Mouse (Mus musculus): ENCODE results near the gene Mrtfa. TPM values are rescaled to one million over a fixed set of nuclear protein-coding genes. Genes with fewer than 3 reads are reported as not detected.
A peak's percentile ranks its signal among the peaks of the same experiment; 100 is the strongest.

The Mrtfa gene
- total RNA-seq, 2 experiments from 2014 or later: 54.1 to 55.7 TPM

DNA sequence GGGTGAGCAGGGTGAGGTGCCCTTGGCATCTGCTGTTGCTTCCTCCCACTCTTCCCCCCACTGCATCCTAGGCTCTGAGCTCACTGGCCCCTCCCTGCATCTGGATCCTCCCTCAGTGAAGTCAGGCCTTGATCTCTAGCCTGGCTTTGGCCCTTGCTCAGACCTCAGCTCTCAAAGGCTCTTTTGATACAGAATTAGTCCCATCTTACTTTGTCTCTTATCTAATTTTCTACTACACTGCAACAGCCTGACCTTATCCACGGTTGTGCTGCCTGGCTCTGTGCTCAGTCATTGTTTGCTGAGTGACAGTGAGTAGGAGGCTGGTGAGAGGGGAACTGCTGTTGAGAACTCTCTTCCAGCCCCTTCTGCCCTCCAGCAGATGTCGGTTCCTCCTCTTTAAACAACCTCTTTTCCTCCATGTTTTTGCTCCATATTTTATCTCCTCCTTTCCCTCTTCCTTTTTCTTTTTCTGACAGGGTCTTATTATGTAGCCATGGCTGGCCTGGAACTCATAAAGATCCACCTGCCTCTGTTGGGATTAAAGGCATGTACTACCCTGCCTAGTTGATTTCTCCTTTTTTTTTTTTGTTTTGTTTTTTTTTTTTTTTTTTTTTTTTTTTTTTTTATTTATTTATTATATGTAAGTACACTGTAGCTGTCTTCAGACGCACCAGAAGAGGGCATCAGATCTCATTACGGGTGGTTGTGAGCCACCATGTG, 190.0 kb downstream of the Mrtfa start:
- no peak for DNase-seq (ENCODE audit: low spot score in 2 of 2)

DNA sequence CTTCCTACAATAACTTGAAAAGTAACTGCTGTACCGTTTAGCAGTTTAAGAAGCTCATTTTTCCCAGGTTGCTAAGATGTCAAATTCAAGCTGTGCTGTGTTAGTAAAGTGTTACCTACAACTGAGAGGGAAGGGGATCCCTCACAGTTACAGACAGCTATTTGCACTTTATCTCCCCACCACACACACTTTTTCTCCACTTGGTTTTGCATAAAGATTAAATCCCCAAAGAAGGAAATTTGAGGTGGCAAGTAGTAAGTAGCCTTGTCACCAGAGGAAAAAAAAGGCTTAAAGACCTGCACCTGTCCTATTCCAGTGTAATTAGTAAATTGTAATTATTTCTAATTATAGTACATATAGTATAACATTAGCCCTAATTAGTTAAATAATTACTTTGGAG, 193.5 kb downstream of the Mrtfa start:
- DNase-seq (ENCODE audit: low spot score in 2 of 2): no peak

DNA sequence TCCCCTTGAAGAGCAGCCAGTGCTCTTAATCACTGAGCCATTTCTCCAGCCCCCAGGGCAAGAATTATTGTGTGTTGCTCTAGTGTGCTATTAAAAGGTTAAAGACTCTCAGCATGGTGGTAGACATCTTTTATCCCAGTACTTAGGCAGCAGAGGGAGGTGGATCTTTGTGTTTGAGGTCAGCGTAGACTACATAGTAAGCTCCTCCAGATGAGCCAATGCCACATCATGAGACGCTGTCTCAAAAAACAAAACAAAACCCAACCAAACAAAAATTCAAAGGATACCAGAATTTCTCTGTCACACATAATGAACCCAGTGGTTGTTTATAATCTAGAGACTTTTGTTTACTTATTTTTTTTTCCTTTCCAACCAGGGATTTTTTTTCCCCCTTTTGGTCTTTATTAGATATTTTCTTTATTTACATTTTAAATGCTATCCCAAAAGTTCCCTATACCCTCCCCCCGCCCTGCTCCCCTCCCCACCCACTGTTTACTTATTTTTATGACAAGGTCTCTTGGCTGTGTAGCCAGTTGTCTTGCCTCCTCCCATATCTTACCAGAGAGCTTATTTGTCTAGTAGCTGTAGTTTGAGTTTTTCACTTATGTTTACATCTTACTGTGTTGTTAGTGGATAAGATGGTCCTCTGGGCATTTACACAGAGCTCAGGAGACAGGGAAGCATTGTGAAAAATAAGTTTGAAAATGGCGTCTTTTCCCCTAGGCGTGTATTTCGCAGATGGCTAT, 194.3 kb downstream of the Mrtfa start:
- no peak for DNase-seq (ENCODE audit: low spot score in 2 of 2)

DNA sequence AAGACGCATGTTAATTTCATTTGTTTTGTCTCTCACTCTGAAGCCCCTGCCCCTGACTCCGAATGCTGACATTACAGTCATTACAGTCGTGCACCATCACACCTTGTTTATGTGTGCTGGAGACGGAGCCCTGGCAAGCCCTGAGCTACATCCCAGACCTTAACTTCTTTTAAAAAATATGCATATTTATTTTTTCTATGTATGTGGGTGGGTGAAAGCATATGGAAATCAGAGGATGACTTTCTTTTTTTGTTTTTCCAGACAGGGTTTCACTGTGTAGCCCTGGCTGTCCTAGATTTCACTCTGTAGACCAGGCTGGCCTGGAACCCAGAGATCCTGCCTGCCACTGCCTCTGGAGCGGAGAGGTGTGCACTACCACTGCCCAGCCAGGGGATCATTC, 195.6 kb downstream of the Mrtfa start:
- no peak for DNase-seq (ENCODE audit: low spot score in 2 of 2)

DNA sequence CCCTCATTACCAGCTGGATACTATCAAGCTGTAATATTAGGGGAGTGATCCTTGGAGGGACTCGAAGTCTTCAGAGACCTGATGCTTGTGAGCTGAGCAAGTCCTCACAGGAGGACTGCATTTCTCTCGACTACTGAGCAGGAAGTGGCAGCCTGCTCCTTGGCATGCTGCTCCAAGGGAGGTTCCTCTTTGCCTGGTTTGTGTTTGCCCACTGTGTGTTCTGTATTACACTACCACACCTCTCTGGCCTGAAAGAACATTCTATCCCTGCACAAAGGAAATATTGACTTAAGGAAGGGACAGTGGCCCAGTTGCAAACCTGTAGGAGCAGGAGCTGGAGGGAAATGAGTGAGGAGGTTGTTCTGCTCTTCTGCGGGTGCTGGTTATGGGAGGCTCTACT, 200.8 kb downstream of the Mrtfa start:
- no peak for DNase-seq (ENCODE audit: low spot score in 2 of 2)

DNA sequence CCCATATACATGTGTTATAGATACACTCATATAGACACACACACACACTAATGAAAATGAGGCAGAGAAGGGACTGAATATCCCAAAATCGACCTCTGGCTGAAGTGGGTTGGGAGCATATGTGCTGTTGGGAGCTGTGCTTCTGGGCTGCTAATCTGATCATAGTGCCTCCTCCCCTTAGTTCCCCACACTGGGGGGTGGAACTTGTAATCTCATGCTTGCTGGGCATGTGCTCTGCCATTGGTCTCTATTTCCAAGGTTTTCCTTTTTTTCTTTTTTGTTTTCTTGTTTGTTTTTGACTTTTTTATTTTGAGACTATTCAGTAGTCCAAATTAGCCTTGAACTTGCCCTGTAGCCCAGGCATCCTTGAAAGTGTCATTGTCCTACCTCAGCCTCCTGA, 202.2 kb downstream of the Mrtfa start:
- no peak for DNase-seq (ENCODE audit: low spot score in 2 of 2)

DNA sequence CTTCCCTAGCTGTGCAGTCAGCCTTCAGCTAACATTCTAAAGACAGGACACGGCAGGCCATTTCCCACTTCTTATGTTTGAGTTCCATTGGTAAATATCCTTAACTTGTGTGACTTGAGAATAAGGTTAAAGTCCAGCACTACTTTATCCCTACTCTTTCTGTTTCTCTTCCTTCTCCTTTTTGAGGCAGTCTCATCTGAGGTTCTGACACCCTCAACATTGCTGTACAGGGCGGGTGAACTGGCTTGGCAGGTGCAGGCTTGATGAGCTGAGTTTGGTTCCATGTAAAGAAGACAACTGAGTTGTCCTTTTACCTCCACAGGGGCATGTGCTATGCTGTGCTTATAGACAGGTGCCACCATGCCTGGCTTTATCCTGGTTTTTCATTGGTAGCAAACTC, 207.3 kb downstream of the Mrtfa start:
- DNase-seq (ENCODE audit: low spot score in 2 of 2): no peak

DNA sequence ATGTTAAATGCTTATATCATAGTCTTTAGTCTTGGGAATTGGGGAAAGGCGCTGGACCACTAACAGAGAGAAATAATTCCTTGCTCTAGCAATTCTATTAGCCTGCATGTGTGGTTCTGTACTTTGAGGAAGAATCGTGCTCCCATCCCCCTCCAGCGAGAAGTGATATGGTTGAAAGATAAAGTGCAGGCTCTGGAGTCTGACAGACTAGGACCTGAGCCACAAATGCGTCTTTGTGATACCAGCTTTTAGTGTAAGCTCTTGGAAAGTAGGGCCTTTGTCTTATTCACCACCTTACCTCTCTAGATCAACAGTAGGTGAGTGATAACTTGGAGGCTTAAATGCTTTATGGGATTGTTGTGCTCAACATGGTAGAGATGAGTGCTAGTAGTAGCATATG, 209.4 kb downstream of the Mrtfa start:
- DNase-seq (ENCODE audit: low spot score in 2 of 2): no peak

DNA sequence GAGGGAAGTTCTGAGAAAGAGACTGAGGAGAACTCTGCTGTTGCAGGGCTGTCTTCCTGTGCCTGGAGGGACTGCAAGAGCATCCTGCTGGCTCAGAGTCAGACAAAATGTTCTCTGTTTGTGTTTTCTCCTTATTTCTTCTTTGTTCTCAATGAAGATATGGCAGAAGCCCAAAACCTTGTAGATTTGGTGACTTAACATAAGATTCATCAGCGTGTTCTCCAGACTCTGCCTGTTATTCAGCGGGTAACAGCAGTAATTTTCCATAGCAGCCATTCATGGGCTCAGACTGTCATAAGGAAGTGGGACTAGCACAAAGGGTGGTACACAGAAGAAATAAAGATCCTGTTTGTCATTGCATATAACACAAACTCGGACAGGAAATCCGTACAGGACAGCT, 210.9 kb downstream of the Mrtfa start:
- no peak for DNase-seq (ENCODE audit: low spot score in 2 of 2)

DNA sequence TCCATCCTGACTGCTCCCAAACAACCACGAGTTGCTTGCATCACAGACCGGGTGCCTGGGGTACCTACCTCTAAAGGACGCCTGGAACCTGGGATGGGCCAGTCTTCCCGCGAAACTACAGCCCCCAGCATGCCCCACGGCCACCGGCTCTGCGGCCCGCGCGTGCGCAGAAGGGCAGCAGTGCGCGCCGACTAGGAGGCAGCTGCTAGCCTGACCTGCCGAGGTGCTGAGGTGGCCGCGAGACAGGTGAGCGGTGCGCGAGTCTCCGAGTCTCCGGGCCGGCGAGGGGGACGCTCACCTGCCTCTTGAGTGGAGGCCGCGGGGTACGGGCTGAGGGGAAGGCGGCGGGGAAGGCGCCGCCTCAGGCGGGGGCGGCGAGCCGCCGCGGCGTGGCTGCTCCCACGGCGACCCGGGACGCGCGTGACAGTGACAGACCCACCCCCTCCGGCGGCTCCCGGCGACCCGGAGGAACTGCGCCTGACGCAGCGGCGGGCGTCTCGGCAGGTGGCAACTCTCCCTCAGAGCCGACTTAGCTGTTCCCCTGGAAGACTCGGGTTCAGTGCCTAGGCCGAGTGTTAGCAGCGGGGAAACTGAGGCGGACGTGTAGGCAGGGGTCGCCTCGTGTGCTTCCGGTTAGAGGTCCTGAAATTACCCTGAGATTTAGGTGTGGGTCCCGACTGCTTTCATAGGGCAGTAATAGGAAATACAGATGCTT, 212.8 kb downstream of the Mrtfa start, which contains the start of gene Sgsm3:
Gene Sgsm3 (plus strand): TSS at position 146 of the 715 bp plus-strand sequence.
- DNase-seq (ENCODE audit: low spot score in 2 of 2): peak; percentile 67 to 82

DNA sequence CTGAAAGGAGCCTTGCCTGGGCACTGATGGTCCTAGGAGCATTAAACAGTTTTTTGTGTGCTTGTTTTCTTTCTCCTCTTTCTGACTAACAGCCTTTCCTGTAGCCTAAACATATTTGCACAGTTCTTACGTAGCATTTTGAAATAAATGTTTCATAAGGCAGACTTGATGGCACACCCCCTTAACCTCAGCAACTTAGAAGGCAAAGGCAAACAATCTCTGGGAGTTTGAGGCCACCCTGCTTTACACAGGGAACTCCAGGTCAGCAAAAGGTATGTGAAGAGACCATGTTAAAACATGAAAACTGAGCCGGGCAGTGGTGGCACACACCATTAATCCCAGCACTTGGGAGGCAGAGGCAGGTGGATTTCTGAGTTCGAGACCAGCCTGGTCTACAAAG, 214.9 kb downstream of the Mrtfa start:
- no peak for DNase-seq (ENCODE audit: low spot score in 2 of 2)

DNA sequence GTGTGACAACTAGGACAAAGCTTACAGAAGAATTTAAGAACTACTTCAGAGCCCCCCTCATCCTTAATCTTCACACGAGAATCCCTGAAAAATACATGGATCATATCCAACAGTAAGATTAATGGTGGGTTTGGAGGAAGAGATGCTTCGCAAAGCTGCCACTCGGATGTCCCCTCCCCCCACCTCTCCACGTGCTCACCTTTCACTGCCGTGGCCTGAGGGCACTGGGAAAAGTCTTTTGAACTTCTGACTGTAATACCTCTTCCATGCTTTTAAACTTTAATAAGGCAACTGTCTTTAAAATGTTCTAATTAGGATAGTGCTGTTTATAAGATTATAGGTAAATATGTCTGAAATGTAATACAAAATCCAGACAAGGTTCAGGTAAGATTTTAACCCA, 216.2 kb downstream of the Mrtfa start:
- DNase-seq (ENCODE audit: low spot score in 2 of 2): no peak

DNA sequence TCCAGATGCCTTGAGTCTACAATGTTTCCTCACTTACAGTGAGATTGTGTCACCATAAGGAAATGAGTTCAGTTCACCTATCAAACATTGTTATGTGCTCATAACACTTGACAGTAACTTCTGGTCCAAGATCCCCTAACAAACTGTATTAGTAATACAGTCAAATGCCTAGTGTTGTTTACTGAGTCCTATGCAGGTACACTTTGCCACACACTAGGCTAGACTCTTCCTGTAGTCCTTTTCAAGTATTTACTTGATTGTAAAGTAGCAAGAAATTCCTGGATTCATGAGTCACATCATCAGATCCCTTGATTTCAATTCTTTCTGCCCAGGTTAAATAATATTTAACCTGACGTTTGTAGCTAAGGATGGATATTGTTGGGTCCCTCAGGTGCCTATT, 221.2 kb downstream of the Mrtfa start:
- DNase-seq (ENCODE audit: low spot score in 2 of 2): no peak

Other genes starting within 250 kb of the Mrtfa start
- 100 to 1,000 TPM; 123 to 128 TPM for gene Adsl, start 242.3 kb downstream of the Mrtfa start, total RNA-seq (2021)
- gene Sgsm3, start 213.0 kb downstream of the Mrtfa start, total RNA-seq (2021): 10 to 100 TPM; 12.8 to 15.0 TPM
- 1 to 10 TPM; 2.7 to 3.9 TPM for gene Mchr1, start 44.7 kb upstream of the Mrtfa start, total RNA-seq (2021)
- 10 to 100 TPM; 30.8 to 33.4 TPM for gene Slc25a17, start 170.1 kb upstream of the Mrtfa start, total RNA-seq (2021)
- 100 to 1,000 TPM; 160 to 163 TPM for gene St13, start 209.3 kb upstream of the Mrtfa start, total RNA-seq (2021)
- 10 to 100 TPM; 11.5 to 14.6 TPM for gene Xpnpep3, start 209.4 kb upstream of the Mrtfa start, total RNA-seq (2021)
- gene Dnajb7, start 217.5 kb upstream of the Mrtfa start, total RNA-seq (2021): not detected